Mouse (Mus musculus) liver, adult (tissue): ENCODE results near the gene Il34.

ENCODE experiments used
- GATA4 ChIP-seq: IDR thresholded peaks from 2 replicates; pipeline ENCODE4 v1.6.1; 2014; ENCODE audit warnings: mild to moderate bottlenecking, low read length; ENCODE audit not compliant: insufficient replicate concordance

Gene Il34

GRCm38 (mm10) chr8:110694826-110695225, 110.9 kb downstream of the Il34 start:
- TF ChIP-seq GATA4, result no peak

GRCm38 (mm10) chr8:110694226-110694625, 111.5 kb downstream of the Il34 start:
- TF ChIP-seq GATA4, result no peak
